Comparison of ENCODE assay signal across 21 mouse cellular contexts in genomic region chr5:28402756-28403155, GRCm38 (mm10).
A peak's percentile ranks its signal among the peaks of the same experiment; 100 is the strongest.
DNase-seq lines count a peak whose midpoint lies in the region; ATAC-seq lines count a peak whose summit lies in the region.
"Had no signal": no experiment of that assay in that cellular context is flagged by ENCODE, and none has a peak within 500 bp of the region (broad histone marks: within the 10 kb centered on the region; RNA-seq: fewer than 3 reads in every experiment).

No protein-coding gene starts in this region.

- H3K4me2 ChIP-seq in midbrain, embryonic 11.5 days: no peak overlapping the region
- no peak overlapping the region for H3K4me2 ChIP-seq in midbrain, embryonic 16.5 days (ENCODE audit: low read length)
- no peak overlapping the region for H3K4me2 ChIP-seq in midbrain, embryonic 14.5 days (ENCODE audit: low read length)
- H3K4me2 ChIP-seq in liver, embryonic 12.5 days: no peak overlapping the region
- H3K4me2 ChIP-seq: heart, embryonic 13.5 days; hindbrain, embryonic 14.5 days; limb, embryonic 15.5 days; neural tube, embryonic 12.5 days had no signal

- H3K36me3 ChIP-seq in midbrain, embryonic 11.5 days (ENCODE audit: control insufficient read depth, insufficient read depth, low read length): no peaks in the 10 kb centered on the region; the same call in 1 of the 2 replicates
- H3K36me3 ChIP-seq in midbrain, embryonic 16.5 days (ENCODE audit: control insufficient read depth, insufficient read depth, low read length): no peaks in the 10 kb centered on the region
- peaks cover 13% of the 10 kb centered on the region; the same call in 1 of the 2 replicates for H3K36me3 ChIP-seq in midbrain, embryonic 14.5 days (ENCODE audit: control insufficient read depth, insufficient read depth, low read length)
- peaks cover 62% of the 10 kb centered on the region for H3K36me3 ChIP-seq in liver, embryonic 12.5 days

- no peak overlapping the region for H3K4me3 ChIP-seq in midbrain, embryonic 11.5 days (ENCODE audit: low read depth, low read length)
- H3K4me3 ChIP-seq in midbrain, embryonic 16.5 days (ENCODE audit: low read depth, low read length): no peak overlapping the region
- no peak overlapping the region for H3K4me3 ChIP-seq in midbrain, embryonic 14.5 days (replicated peaks; ENCODE audit: low read depth, low read length)
- no peak overlapping the region for H3K4me3 ChIP-seq in liver, embryonic 12.5 days
- H3K4me3 ChIP-seq: heart, embryonic 13.5 days; limb, embryonic 15.5 days; megakaryocyte, embryonic 14.5 days; neural tube, embryonic 12.5 days had no signal

- H3K4me1 ChIP-seq in midbrain, embryonic 11.5 days (ENCODE audit: control insufficient read depth, insufficient read depth, low read length): no peaks in the 10 kb centered on the region
- peaks cover 4% of the 10 kb centered on the region; the same call in 1 of the 2 replicates for H3K4me1 ChIP-seq in midbrain, embryonic 16.5 days (ENCODE audit: control insufficient read depth, insufficient read depth, low read length)
- H3K4me1 ChIP-seq in midbrain, embryonic 14.5 days (ENCODE audit: control insufficient read depth, insufficient read depth, low read length): peaks cover 16% of the 10 kb centered on the region
- H3K4me1 ChIP-seq in liver, embryonic 12.5 days: no peaks in the 10 kb centered on the region
- H3K4me1 ChIP-seq: limb, embryonic 15.5 days; neural tube, embryonic 12.5 days had no signal

- ATAC-seq in midbrain, embryonic 11.5 days (ENCODE audit: low FRiP score): no peak
- ATAC-seq in midbrain, embryonic 16.5 days: no peak
- ATAC-seq in midbrain, embryonic 14.5 days (ENCODE audit: low FRiP score, low TSS enrichment): no peak
- ATAC-seq in liver, embryonic 12.5 days: no peak
- ATAC-seq: forebrain, postnatal 0 days; intestine, embryonic 16.5 days had no signal

- no peaks in the 10 kb centered on the region for H3K27me3 ChIP-seq in midbrain, embryonic 11.5 days (ENCODE audit: control insufficient read depth, insufficient read depth, low read length)
- H3K27me3 ChIP-seq in midbrain, embryonic 16.5 days (ENCODE audit: control insufficient read depth, insufficient read depth, low read depth, low read length): no peaks in the 10 kb centered on the region
- no peaks in the 10 kb centered on the region for H3K27me3 ChIP-seq in midbrain, embryonic 14.5 days (ENCODE audit: control insufficient read depth, insufficient read depth, low read length)
- H3K27me3 ChIP-seq in liver, embryonic 12.5 days (replicated peaks): no peaks in the 10 kb centered on the region
- H3K27me3 ChIP-seq: heart, embryonic 13.5 days; limb, embryonic 15.5 days; megakaryocyte, embryonic 14.5 days; neural tube, embryonic 12.5 days had no signal

- no peak overlapping the region for H3K9ac ChIP-seq in midbrain, embryonic 11.5 days (ENCODE audit: low read length)
- no peak overlapping the region for H3K9ac ChIP-seq in midbrain, embryonic 16.5 days (ENCODE audit: low read depth, low read length)
- H3K9ac ChIP-seq in midbrain, embryonic 14.5 days (replicated peaks; ENCODE audit: low read length): no peak overlapping the region
- no peak overlapping the region for H3K9ac ChIP-seq in liver, embryonic 12.5 days
- H3K9ac ChIP-seq: forebrain, postnatal 0 days; heart, embryonic 13.5 days; hindbrain, embryonic 14.5 days; limb, embryonic 15.5 days; neural tube, embryonic 12.5 days had no signal

- WGBS in midbrain, embryonic 11.5 days: 94% methylated on average over 1 of the region's 1 CpGs
- WGBS in midbrain, embryonic 16.5 days: 94% methylated on average over 1 of the region's 1 CpGs
- WGBS in midbrain, embryonic 14.5 days: 95% methylated on average over 1 of the region's 1 CpGs
- 72% methylated on average over 1 of the region's 1 CpGs for WGBS in liver, embryonic 12.5 days (ENCODE audit: insufficient replicate concordance)

- no peaks in the 10 kb centered on the region for H3K9me3 ChIP-seq in midbrain, embryonic 11.5 days (ENCODE audit: control insufficient read depth, low read length)
- H3K9me3 ChIP-seq in midbrain, embryonic 16.5 days (replicated peaks; ENCODE audit: control insufficient read depth, low read length, poor library complexity, severe bottlenecking): no peaks in the 10 kb centered on the region
- no peaks in the 10 kb centered on the region for H3K9me3 ChIP-seq in midbrain, embryonic 14.5 days (ENCODE audit: control insufficient read depth, low read length)
- no peaks in the 10 kb centered on the region for H3K9me3 ChIP-seq in liver, embryonic 12.5 days (replicated peaks)
- H3K9me3 ChIP-seq: heart, embryonic 13.5 days; limb, embryonic 15.5 days; megakaryocyte, embryonic 14.5 days; neural tube, embryonic 12.5 days had no signal

- DNase-seq in midbrain, embryonic 11.5 days (ENCODE audit: low spot score, missing footprints): peak; percentile 31
- DNase-seq in induced T-regulatory cell, adult 2 months (ENCODE audit: low read depth): peak; percentile 70
- DNase-seq in thymus, postnatal 0 days (ENCODE audit: low spot score): peak; percentile 86
- no peak for DNase-seq in left cerebral cortex, adult 11 months (ENCODE audit: low spot score)
- no peak for DNase-seq in midbrain, embryonic 14.5 days
- DNase-seq: adrenal gland, postnatal 10 days; cerebellum, postnatal 14 days; embryo, embryonic 11 days; forebrain, postnatal 0 days; heart, postnatal 36 days; layer of hippocampus, postnatal 36 days; lung, postnatal 10 days; spleen, adult 18-20 months had no signal

- no peak overlapping the region for H3K27ac ChIP-seq in midbrain, embryonic 11.5 days (ENCODE audit: low read depth, low read length)
- H3K27ac ChIP-seq in midbrain, embryonic 16.5 days (ENCODE audit: low read length): no peak overlapping the region
- H3K27ac ChIP-seq in midbrain, embryonic 14.5 days (replicated peaks; ENCODE audit: low read depth, low read length): no peak overlapping the region
- H3K27ac ChIP-seq in liver, embryonic 12.5 days: no peak overlapping the region
- H3K27ac ChIP-seq: heart, embryonic 13.5 days; hindbrain, embryonic 14.5 days; limb, embryonic 15.5 days; neural tube, embryonic 12.5 days had no signal

Comparison
In these comparisons a context has a peak if more than half of its experiments do, and no peak if none do; other contexts are left out.
1. DNase-seq: peak in midbrain, embryonic 11.5 days (single experiment), induced T-regulatory cell, adult 2 months (single experiment) and thymus, postnatal 0 days (single experiment); none in left cerebral cortex, adult 11 months (single experiment) and midbrain, embryonic 14.5 days (single experiment).